Mouse (Mus musculus): ENCODE data around the gene Metap1. TPM values are rescaled to one million over a fixed set of nuclear protein-coding genes. Genes with fewer than 3 reads are reported as not detected.
"Not testable (repeated sequence)": the region's sequence is repeated elsewhere in the genome, so short reads cannot be mapped to it uniquely, and the experiment has no call there.

Metap1 gene
- total RNA-seq, 1 experiment from 2014 or later: 42.6 TPM

- no peak for ATAC-seq (replicated peaks; ENCODE audit: insufficient number of reproducible peaks, low FRiP score, low TSS enrichment, poor library complexity, severe bottlenecking)
Observed at GRCm38 (mm10) chr3:138509581-138509980, 20.3 kb upstream of the Metap1 start.

- ATAC-seq (replicated peaks; ENCODE audit: insufficient number of reproducible peaks, low FRiP score, low TSS enrichment, poor library complexity, severe bottlenecking): no peak
Observed at GRCm38 (mm10) chr3:138506749-138507148, 17.4 kb upstream of the Metap1 start.

DNA sequence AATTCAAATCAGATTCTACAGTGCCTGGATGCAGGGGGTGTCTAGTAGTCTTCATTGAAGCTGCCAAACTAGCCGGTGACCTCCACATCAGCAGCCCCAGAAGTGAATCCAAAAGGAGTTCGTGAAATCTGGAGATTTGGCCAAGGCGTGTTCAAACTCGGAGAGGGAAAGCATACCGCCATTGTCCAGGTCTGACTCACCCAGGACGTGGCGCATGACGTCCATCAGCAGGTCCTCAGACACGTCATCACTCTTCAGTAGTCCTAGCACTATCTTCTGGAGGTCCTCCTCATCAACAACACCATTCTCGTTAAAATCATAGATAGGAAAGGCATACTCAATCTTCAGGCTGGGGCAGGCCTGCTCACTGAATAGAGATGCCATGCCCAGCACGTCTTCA lies 14.4 kb upstream of the Metap1 start:
- no peak for ATAC-seq (replicated peaks; ENCODE audit: insufficient number of reproducible peaks, low FRiP score, low TSS enrichment, poor library complexity, severe bottlenecking)

DNA sequence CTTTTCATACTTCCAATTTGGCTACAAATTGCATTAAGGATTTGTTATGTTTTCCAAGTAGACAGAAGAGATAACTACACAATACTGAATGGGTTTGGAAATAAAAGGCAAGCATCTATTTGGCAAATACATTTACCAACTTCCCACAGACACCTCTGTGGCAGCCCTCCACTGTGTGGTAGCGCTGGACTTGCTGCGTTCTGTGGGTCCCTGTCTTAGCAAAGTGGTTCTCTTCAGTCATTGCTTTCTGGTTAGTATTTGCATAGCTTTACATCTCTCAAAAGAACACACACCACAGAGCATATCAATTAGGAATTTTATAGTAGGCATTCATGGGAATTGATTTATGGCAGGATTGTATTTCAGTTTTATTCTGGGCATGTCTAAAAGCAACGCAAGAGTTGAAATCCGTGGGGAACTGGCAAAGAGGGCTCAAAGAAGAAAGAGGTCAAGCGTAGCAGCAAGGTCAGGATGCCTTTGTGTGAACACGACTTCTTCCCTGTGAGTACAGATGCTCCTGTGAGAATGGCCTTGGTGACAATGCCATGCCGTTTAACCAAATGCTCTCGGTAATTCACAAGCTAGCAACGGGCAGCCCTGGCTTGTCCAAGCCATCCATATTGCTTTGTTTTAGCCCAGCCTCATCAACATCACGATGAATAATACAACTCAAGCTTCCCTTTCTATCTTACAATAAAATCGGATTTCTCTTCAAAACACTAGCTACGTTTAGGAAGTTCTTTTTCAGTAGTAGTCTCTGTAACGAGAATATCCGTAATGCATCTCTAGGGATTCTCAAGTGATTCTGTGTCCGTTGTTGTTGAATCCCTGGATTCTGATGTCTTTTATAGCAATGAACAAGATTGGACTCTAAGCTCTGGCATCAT lies 10.8 kb upstream of the Metap1 start:
- ATAC-seq (replicated peaks; ENCODE audit: insufficient number of reproducible peaks, low FRiP score, low TSS enrichment, poor library complexity, severe bottlenecking): no peak

- ATAC-seq (replicated peaks; ENCODE audit: insufficient number of reproducible peaks, low FRiP score, low TSS enrichment, poor library complexity, severe bottlenecking): no peak
Observed at GRCm38 (mm10) chr3:138498731-138499130, 9.4 kb upstream of the Metap1 start.

DNA sequence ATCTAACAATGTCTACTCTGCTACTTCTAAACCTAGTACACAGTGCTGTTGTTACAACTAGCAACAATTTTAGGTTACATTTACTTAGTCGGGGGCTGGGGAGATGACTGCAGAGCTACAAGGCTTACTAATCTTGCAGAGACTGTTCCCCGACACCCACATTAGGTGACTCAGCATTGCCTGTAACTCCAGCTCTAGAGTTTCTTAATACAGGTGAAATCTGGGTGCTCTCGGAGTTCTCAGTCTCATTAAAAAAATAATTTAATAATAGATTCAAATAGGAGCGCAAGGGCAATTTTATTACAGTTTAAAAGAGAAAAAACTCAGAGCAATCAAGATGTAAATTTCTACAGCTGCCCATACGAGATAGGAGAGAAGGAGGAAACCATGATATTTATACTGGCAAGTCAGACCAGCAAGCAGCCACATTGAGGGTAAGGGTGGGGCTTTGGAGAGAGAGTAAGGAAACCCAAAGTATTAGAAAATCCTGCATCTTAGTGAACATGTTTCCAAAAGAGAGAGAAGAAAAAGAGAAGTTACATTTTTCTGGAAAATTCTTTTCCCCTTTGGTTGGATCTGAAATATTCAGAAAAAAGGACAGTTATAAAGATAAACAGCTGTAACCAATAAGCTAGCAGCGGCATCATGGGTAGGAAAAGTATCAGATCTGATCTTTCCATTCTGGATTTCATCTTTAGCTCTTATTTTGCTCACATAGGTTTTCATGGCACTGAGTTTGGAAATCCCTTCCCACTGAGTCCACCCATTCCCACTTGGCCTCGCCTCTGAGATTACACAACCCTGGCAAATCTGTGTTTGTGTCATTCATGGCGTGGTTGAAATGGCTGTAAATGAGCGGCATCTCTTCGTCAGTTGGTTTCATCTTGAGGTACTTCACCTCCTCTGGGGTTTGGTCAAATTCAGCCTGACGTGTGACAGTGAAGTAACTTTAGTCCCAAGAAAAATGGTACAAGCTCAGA lies 6.1 kb upstream of the Metap1 start:
- no peak for ATAC-seq (replicated peaks; ENCODE audit: insufficient number of reproducible peaks, low FRiP score, low TSS enrichment, poor library complexity, severe bottlenecking)

DNA sequence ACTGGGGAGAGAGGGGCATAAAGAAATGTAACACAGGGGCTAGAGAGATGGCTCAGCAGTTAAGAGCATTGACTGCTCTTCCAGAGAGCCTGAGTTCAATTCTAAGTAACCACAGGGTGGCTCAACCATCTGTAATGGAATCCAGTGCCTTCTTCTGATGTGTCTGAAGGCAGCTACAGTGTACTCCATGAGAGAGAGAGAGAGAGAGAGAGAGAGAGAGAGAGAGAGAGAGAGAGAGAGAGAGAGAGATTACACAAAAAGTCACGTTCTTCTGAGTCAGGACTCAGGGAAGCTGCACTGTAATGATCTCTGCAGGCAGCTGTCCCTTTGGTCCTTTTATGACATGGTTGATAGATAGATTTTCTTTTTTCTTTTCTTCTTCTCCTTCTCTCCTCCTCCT lies 5.2 kb upstream of the Metap1 start:
- no peak for ATAC-seq (replicated peaks; ENCODE audit: insufficient number of reproducible peaks, low FRiP score, low TSS enrichment, poor library complexity, severe bottlenecking)

GRCm38 (mm10) chr3:138493668-138494067 lies 4.4 kb upstream of the Metap1 start:
- no peak for ATAC-seq (replicated peaks; ENCODE audit: insufficient number of reproducible peaks, low FRiP score, low TSS enrichment, poor library complexity, severe bottlenecking)

GRCm38 (mm10) chr3:138490034-138490337 lies 671 bp upstream of the Metap1 start:
- ATAC-seq (replicated peaks; ENCODE audit: insufficient number of reproducible peaks, low FRiP score, low TSS enrichment, poor library complexity, severe bottlenecking): no peak

- no peak for ATAC-seq (replicated peaks; ENCODE audit: insufficient number of reproducible peaks, low FRiP score, low TSS enrichment, poor library complexity, severe bottlenecking)
Observed at GRCm38 (mm10) chr3:138488584-138489326, 560 bp downstream of the Metap1 start.

GRCm38 (mm10) chr3:138483240-138483639 lies 6.1 kb downstream of the Metap1 start:
- no peak for ATAC-seq (replicated peaks; ENCODE audit: insufficient number of reproducible peaks, low FRiP score, low TSS enrichment, poor library complexity, severe bottlenecking)

GRCm38 (mm10) chr3:138481526-138482284 lies 7.6 kb downstream of the Metap1 start:
- ATAC-seq (replicated peaks; ENCODE audit: insufficient number of reproducible peaks, low FRiP score, low TSS enrichment, poor library complexity, severe bottlenecking): no peak

DNA sequence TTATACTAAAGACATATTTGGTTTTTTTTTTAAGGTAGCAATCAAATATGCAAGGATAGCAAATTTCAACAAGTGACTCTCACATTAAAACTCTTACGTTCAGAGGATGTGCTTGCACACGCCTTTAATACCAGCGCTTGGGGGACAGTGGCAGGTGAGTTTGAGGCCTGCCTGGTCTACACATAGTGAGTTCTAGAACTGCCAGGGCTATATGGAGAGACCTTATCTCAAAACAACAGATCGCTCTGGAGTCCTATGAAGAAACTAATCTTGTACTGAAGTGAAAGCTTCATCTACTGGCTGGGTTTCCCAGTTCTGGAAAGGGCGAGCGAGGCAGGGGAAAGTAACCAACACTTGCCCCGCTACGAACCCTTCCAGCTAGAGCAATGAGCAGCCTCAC lies 9.8 kb downstream of the Metap1 start:
- no peak for ATAC-seq (replicated peaks; ENCODE audit: insufficient number of reproducible peaks, low FRiP score, low TSS enrichment, poor library complexity, severe bottlenecking)

- no peak for ATAC-seq (replicated peaks; ENCODE audit: insufficient number of reproducible peaks, low FRiP score, low TSS enrichment, poor library complexity, severe bottlenecking)
Observed at GRCm38 (mm10) chr3:138471066-138471465, 18.2 kb downstream of the Metap1 start.

DNA sequence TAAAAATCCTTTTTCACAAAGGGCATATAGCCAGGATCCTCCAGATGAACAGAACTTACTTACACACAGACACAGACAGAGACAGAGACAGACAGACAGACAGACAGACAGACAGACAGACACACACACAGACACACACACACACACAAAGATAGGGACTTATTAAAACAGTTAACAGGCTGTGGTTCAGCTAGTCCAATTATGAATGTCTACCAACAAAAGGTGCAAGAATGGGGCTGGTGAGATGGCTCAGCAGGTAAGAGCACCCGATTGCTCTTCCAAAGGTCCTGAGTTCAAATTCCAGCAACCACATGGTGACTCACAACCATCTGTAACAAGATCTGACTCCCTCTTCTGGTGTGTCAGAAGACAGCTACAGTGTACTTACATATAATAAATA lies 22.7 kb downstream of the Metap1 start:
- ATAC-seq (replicated peaks; ENCODE audit: insufficient number of reproducible peaks, low FRiP score, low TSS enrichment, poor library complexity, severe bottlenecking): not testable (repeated sequence)

DNA sequence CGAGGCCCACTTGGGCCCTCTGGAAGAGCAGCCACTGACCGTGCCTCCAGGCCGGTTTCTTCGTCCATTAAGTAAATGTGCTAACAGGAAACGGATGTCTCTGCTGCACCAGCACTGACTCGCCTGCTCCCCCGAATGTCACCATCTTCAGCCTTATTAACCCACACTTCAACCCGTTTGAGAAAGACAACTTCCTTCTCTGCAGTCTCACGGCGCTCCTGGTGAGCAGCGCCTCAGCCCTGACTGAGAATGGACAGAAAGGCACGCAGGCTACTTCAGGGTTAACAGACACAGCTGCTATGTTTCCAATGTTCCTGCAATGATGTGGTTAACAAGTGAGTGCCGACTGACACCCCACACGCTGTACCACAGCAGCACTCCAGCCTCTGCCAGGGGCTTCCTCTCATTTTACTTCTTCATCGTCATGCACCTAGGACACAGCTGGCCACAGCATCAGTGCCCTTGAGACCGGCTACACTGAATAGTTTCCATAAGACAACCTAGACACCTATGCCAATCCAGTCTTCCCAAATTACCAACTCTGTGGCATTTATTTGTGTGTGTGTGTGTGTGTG lies 24.7 kb downstream of the Metap1 start:
- peak; percentile 46; the same call in 1 of the 2 replicates for ATAC-seq (replicated peaks; ENCODE audit: insufficient number of reproducible peaks, low FRiP score, low TSS enrichment, poor library complexity, severe bottlenecking)

- no peak for ATAC-seq (replicated peaks; ENCODE audit: insufficient number of reproducible peaks, low FRiP score, low TSS enrichment, poor library complexity, severe bottlenecking)
Observed at GRCm38 (mm10) chr3:138463807-138464206, 25.5 kb downstream of the Metap1 start.

DNA sequence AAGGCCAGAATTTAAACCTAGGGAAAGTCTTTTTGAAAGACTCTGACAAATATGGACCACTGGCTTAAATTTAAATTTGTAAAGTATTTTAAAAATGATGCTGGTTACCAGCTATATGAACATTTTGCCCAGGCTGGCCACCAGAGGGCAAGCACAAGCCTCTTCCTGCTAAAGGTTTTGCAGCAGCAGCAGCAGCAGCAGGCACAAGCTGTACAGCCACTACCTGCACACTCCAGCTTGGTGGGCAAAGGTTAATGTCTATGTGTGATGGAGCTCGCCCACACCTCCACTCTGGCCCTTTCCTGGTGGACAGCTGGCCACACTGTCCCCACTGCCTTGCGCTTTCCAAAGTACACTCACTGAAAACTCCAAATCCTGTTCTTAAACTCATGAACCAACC lies 26.2 kb downstream of the Metap1 start:
- 0 out of 2 replicates have a peak, but pooled peaks have one; percentile 24 for ATAC-seq (replicated peaks; ENCODE audit: insufficient number of reproducible peaks, low FRiP score, low TSS enrichment, poor library complexity, severe bottlenecking)
